Mouse (Mus musculus): ENCODE measurements around the gene Gtf2f2. TPM values are rescaled to one million over a fixed set of nuclear protein-coding genes. Genes with fewer than 3 reads are reported as not detected.

Gtf2f2 gene
- polyA plus RNA-seq, 1 experiment from 2014 or later: 47.1 TPM

DNA sequence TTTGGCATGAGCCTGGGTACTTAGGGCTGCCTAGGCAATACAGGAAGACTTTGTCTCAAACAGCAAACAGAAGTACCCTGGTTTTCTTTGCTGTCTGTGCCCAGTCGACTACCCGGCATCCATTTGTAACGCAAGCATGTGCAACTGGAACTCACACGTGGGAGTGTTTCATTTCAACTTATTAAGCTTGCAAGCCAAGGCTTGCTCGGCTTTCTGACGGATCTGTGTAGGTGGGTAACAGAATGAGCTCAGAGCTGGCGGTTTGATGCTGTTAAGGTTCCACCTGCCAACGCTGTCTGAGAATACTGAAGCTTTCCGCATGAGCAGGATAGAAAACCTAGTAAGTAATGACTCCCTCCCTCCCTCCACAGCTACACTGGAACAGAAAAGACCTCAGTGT lies 118.5 kb downstream of the Gtf2f2 start:
- H3K4me3 ChIP-seq (ENCODE audit: low read length): no peak overlapping the region
- peaks cover 15% of the 10 kb centered on the region for H3K36me3 ChIP-seq (ENCODE audit: control insufficient read depth, insufficient read depth, low read length)
- WGBS: 77% methylated on average over 9 of the region's 9 CpGs
- H3K9ac ChIP-seq (ENCODE audit: low read depth, low read length): no peak overlapping the region
- no peak for ATAC-seq (ENCODE audit: low FRiP score, low TSS enrichment)
- H3K27me3 ChIP-seq (ENCODE audit: control insufficient read depth, insufficient read depth, low read length): no peaks in the 10 kb centered on the region
- H3K27ac ChIP-seq (ENCODE audit: low read depth, low read length): no peak overlapping the region
- H3K4me1 ChIP-seq (ENCODE audit: control insufficient read depth, insufficient read depth, low read length): 0 out of 2 replicates have a peak, but pooled peaks cover 2% of the 10 kb centered on the region
- H3K4me2 ChIP-seq (replicated peaks; ENCODE audit: low read depth, low read length): no peak overlapping the region
- no peaks in the 10 kb centered on the region for H3K9me3 ChIP-seq (ENCODE audit: control insufficient read depth, low read length)

DNA sequence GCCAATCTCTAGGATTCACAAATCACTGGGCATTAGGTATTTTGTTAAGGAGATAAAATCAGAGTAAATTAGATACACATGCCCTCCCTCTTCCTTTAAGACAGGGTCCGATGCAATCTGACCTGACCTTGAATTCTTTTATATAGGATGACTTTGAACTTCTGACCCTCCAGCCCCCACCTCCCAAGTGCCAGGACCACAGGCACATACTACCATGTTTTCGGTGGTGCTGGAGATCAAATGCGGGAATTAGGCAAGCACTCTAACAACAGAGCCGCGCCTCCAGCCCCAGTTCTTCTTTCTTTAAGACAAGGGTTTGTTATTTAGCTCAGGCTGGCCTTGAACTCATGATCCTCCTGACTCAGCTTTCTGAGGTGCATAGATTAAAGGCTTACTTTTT lies 126.8 kb downstream of the Gtf2f2 start:
- H3K27ac ChIP-seq (ENCODE audit: low read depth, low read length): no peak overlapping the region
- no peaks in the 10 kb centered on the region for H3K36me3 ChIP-seq (ENCODE audit: control insufficient read depth, insufficient read depth, low read length)
- no peak overlapping the region for H3K4me3 ChIP-seq (ENCODE audit: low read length)
- 0 out of 2 replicates have a peak, but pooled peaks cover 4% of the 10 kb centered on the region for H3K4me1 ChIP-seq (ENCODE audit: control insufficient read depth, insufficient read depth, low read length)
- no peak overlapping the region for H3K4me2 ChIP-seq (replicated peaks; ENCODE audit: low read depth, low read length)
- no peak overlapping the region for H3K9ac ChIP-seq (ENCODE audit: low read depth, low read length)
- ATAC-seq (ENCODE audit: low FRiP score, low TSS enrichment): no peak
- H3K27me3 ChIP-seq (ENCODE audit: control insufficient read depth, insufficient read depth, low read length): no peaks in the 10 kb centered on the region
- no peaks in the 10 kb centered on the region for H3K9me3 ChIP-seq (ENCODE audit: control insufficient read depth, low read length)
- 60% methylated on average over 5 of the region's 5 CpGs for WGBS

DNA sequence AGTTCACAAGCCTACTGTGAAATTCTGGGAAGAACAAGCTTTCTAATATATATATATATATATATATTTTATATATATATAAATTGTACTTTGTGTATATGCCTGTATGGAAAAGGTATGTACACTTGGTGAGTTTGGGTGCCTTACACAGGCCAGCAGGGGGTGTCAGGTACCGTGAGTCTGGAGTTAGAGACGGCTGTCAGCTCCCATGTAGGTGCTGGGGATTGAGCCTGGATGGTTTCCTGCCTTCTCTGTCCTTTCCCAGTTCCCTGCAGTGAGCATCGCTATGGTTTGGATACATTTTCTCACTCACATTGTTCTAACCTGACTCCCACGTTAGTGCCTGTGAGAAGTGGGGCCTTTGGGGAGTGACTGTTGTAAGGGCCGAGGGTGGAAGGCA lies 127.3 kb downstream of the Gtf2f2 start:
- ATAC-seq (ENCODE audit: low FRiP score, low TSS enrichment): no peak
- Histone ChIP-seq H3K9ac (ENCODE audit: low read depth, low read length) (no peak overlapping the region), H3K27me3 (ENCODE audit: control insufficient read depth, insufficient read depth, low read length) (no peaks in the 10 kb centered on the region), H3K4me1 (ENCODE audit: control insufficient read depth, insufficient read depth, low read length) (0 out of 2 replicates have a peak, but pooled peaks cover 4% of the 10 kb centered on the region), H3K4me3 (ENCODE audit: low read length) (no peak overlapping the region), H3K4me2 (replicated peaks; ENCODE audit: low read depth, low read length) (no peak overlapping the region), H3K27ac (ENCODE audit: low read depth, low read length) (no peak overlapping the region), H3K9me3 (ENCODE audit: control insufficient read depth, low read length) (no peaks in the 10 kb centered on the region), H3K36me3 (ENCODE audit: control insufficient read depth, insufficient read depth, low read length) (no peaks in the 10 kb centered on the region)
- 61% methylated on average over 5 of the region's 5 CpGs for WGBS

DNA sequence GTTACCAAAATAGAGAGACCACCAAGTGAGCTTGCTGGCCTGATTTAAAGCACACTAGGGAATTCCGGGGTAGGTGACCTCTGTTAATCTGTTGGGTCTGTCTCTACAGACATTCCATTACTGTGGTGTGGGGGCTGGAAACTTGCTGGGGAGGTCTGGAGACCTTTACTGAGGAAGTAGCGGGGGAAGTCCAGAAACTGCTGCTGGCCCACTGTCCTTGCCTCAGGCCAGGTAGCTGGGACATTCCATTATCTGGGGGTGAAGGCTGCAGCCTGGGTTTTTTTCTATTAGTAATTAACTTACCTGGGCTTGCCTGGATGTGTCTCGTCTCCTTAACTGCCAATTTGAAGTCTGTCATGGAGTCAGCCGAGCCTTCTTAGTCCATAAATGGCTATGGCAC lies 128.8 kb downstream of the Gtf2f2 start:
- Histone ChIP-seq H3K4me3 (ENCODE audit: low read length) (no peak overlapping the region), H3K4me1 (ENCODE audit: control insufficient read depth, insufficient read depth, low read length) (0 out of 2 replicates have a peak, but pooled peaks cover 4% of the 10 kb centered on the region), H3K9me3 (ENCODE audit: control insufficient read depth, low read length) (no peaks in the 10 kb centered on the region), H3K27ac (ENCODE audit: low read depth, low read length) (no peak overlapping the region), H3K36me3 (ENCODE audit: control insufficient read depth, insufficient read depth, low read length) (no peaks in the 10 kb centered on the region), H3K9ac (ENCODE audit: low read depth, low read length) (no peak overlapping the region), H3K27me3 (ENCODE audit: control insufficient read depth, insufficient read depth, low read length) (no peaks in the 10 kb centered on the region), H3K4me2 (replicated peaks; ENCODE audit: low read depth, low read length) (no peak overlapping the region)
- ATAC-seq (ENCODE audit: low FRiP score, low TSS enrichment): no peak
- WGBS: 40% methylated on average over 4 of the region's 4 CpGs

DNA sequence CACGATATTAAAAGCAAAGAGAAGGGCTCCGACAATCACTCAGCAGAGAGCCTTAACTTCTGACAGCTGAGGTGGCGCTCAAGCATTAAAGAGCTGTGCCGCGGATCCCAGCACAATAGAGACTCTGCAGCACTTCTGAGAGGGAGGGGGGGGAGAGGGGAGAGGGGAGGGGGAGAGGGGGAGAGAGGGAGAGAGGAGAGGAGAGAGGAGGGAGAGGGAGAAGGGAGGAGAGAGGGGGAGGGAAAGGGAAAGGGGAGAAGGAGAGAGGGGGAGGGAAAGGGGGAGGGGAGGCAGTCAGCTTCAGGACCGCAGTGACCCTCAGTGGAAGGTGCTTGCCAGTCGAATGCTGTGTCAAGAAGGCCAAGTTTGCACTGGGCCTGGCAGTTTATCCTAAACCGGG lies 131.7 kb downstream of the Gtf2f2 start:
- Histone ChIP-seq H3K27ac (ENCODE audit: low read depth, low read length) (no peak overlapping the region), H3K4me2 (replicated peaks; ENCODE audit: low read depth, low read length) (no peak overlapping the region), H3K4me1 (ENCODE audit: control insufficient read depth, insufficient read depth, low read length) (0 out of 2 replicates have a peak, but pooled peaks cover 4% of the 10 kb centered on the region), H3K27me3 (ENCODE audit: control insufficient read depth, insufficient read depth, low read length) (no peaks in the 10 kb centered on the region), H3K9me3 (ENCODE audit: control insufficient read depth, low read length) (no peaks in the 10 kb centered on the region), H3K4me3 (ENCODE audit: low read length) (no peak overlapping the region), H3K36me3 (ENCODE audit: control insufficient read depth, insufficient read depth, low read length) (no peaks in the 10 kb centered on the region), H3K9ac (ENCODE audit: low read depth, low read length) (no peak overlapping the region)
- 16% methylated on average over 8 of the region's 8 CpGs for WGBS
- ATAC-seq (ENCODE audit: low FRiP score, low TSS enrichment): no peak

DNA sequence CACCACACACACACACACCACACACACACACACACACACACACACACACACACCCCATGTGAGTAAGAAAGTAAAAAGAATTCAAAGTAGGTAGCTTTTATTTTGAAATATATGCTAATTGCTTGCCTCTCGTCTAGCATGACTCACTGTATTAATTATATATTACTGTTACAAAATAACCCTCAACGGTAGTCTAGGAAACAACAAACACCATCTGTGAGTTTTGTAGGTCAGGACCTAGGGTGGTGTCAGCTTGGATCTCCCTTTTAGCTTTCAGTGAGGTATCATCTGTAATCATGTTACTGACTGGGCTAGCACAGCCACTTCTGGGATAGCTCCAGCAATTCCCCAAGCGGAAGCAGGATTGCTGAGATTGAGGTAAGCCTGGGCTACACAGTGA lies 133.4 kb downstream of the Gtf2f2 start:
- Histone ChIP-seq H3K27ac (ENCODE audit: low read depth, low read length) (no peak overlapping the region), H3K4me1 (ENCODE audit: control insufficient read depth, insufficient read depth, low read length) (0 out of 2 replicates have a peak, but pooled peaks cover 4% of the 10 kb centered on the region), H3K4me3 (ENCODE audit: low read length) (no peak overlapping the region), H3K4me2 (replicated peaks; ENCODE audit: low read depth, low read length) (no peak overlapping the region), H3K9ac (ENCODE audit: low read depth, low read length) (no peak overlapping the region), H3K36me3 (ENCODE audit: control insufficient read depth, insufficient read depth, low read length) (no peaks in the 10 kb centered on the region), H3K27me3 (ENCODE audit: control insufficient read depth, insufficient read depth, low read length) (no peaks in the 10 kb centered on the region), H3K9me3 (ENCODE audit: control insufficient read depth, low read length) (no peaks in the 10 kb centered on the region)
- ATAC-seq (ENCODE audit: low FRiP score, low TSS enrichment): no peak
- 66% methylated on average over 3 of the region's 3 CpGs for WGBS

DNA sequence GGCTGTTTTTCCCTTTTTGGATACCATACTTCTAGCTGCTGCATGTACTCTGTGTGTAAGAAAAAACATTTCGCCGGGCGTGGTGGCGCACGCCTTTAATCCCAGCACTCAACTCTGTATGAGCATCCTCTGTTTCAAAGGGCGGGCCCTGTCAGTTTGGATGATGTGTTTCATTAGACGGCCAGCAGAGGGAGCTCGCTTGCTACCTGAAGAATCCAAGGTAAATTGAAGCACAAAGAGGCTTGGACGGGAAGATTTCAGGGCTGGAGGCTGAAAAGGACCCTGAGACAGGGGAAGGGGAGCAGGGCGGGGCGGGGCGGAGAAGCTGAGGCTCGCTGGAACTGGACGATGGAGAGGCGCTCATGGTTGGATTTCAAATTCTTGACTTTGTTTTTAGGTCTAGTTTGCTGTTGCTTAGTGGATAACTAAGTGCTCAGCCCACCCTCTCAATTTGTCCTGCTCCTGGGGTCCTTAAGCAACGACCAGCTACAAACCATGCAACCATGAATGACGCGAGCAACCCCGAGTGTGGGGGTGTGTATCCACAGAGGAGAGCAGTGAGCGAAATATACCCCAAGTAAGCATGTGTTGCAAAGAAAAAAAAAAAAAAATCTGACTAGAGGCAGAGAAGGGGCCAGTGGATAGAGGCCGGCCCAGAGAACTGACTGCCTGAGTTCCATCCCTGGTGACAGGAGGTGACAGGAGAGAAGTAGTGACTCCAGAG lies 134.2 kb downstream of the Gtf2f2 start:
- Histone ChIP-seq H3K36me3 (ENCODE audit: control insufficient read depth, insufficient read depth, low read length) (no peaks in the 10 kb centered on the region), H3K4me2 (replicated peaks; ENCODE audit: low read depth, low read length) (no peak overlapping the region; the same call in 1 of the 2 replicates), H3K4me1 (ENCODE audit: control insufficient read depth, insufficient read depth, low read length) (no peaks in the 10 kb centered on the region), H3K4me3 (ENCODE audit: low read length) (no peak overlapping the region), H3K9ac (ENCODE audit: low read depth, low read length) (peak overlapping the region; percentile 20; the same call in 1 of the 2 replicates), H3K27me3 (ENCODE audit: control insufficient read depth, insufficient read depth, low read length) (no peaks in the 10 kb centered on the region), H3K9me3 (ENCODE audit: control insufficient read depth, low read length) (no peaks in the 10 kb centered on the region), H3K27ac (ENCODE audit: low read depth, low read length) (no peak overlapping the region)
- 12% methylated on average over 21 of the region's 21 CpGs for WGBS
- peak; percentile 67 for ATAC-seq (ENCODE audit: low FRiP score, low TSS enrichment)

DNA sequence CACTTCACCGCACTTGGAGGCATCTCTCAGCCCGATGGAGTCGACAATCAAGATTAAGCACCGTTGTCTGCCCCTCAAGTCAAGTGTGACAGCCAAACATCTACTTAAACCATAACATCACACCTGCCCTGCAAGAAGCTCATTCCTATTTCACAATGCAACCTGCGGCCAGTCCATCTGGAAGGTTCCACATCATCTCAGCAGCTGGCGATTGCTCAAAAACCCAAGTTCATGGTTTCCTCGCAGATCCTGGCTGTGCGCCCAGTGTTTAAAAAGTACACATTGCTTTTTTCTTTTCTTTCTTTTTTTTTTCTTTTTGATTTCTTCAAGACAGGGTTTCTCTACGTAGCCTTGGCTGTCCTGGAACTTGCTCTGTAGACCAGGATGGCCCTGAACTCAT lies 137.1 kb downstream of the Gtf2f2 start:
- no peaks in the 10 kb centered on the region for H3K4me1 ChIP-seq (ENCODE audit: control insufficient read depth, insufficient read depth, low read length)
- no peak overlapping the region for H3K4me3 ChIP-seq (ENCODE audit: low read length)
- H3K9ac ChIP-seq (ENCODE audit: low read depth, low read length): no peak overlapping the region
- no peak overlapping the region for H3K27ac ChIP-seq (ENCODE audit: low read depth, low read length)
- H3K9me3 ChIP-seq (ENCODE audit: control insufficient read depth, low read length): no peaks in the 10 kb centered on the region
- no peak overlapping the region for H3K4me2 ChIP-seq (replicated peaks; ENCODE audit: low read depth, low read length)
- no peak for ATAC-seq (ENCODE audit: low FRiP score, low TSS enrichment)
- H3K36me3 ChIP-seq (ENCODE audit: control insufficient read depth, insufficient read depth, low read length): no peaks in the 10 kb centered on the region
- no peaks in the 10 kb centered on the region for H3K27me3 ChIP-seq (ENCODE audit: control insufficient read depth, insufficient read depth, low read length)
- 65% methylated on average over 9 of the region's 9 CpGs for WGBS

DNA sequence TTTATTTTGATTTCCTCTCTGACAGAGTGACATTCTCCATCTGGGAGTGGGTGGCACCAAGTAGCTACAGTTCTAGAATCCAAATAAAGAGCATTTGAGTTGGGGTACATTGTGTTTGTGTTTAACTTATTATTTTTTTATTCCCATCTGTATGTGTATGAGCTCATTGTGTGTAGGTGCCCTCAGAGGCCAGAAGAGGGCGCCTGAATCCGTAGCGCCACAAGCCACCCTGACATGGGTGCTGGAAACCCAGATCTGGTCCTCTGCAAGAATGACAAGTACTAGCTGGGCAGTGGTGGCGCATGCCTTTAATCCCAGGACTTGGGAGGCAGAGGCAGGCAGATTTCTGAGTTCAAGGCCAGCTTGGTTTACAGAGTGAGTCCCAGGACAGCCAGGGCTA lies 138.9 kb downstream of the Gtf2f2 start:
- no peak for ATAC-seq (ENCODE audit: low FRiP score, low TSS enrichment)
- Histone ChIP-seq H3K36me3 (ENCODE audit: control insufficient read depth, insufficient read depth, low read length) (no peaks in the 10 kb centered on the region), H3K9me3 (ENCODE audit: control insufficient read depth, low read length) (no peaks in the 10 kb centered on the region), H3K27me3 (ENCODE audit: control insufficient read depth, insufficient read depth, low read length) (no peaks in the 10 kb centered on the region), H3K4me2 (replicated peaks; ENCODE audit: low read depth, low read length) (no peak overlapping the region), H3K27ac (ENCODE audit: low read depth, low read length) (no peak overlapping the region), H3K9ac (ENCODE audit: low read depth, low read length) (no peak overlapping the region), H3K4me1 (ENCODE audit: control insufficient read depth, insufficient read depth, low read length) (no peaks in the 10 kb centered on the region), H3K4me3 (ENCODE audit: low read length) (no peak overlapping the region)
- WGBS: 83% methylated on average over 4 of the region's 4 CpGs
